Mouse (Mus musculus): ENCODE data around the gene Tuba8.

Tuba8 gene

GRCm38 (mm10) chr6:121194956-121195731, 15.4 kb upstream of the Tuba8 start:
- DNase-seq (ENCODE audit: low spot score) = no peak

- DNase-seq (ENCODE audit: low spot score) = no peak
Observed at GRCm38 (mm10) chr6:121197807-121198365, 12.6 kb upstream of the Tuba8 start.

- DNase-seq (ENCODE audit: low spot score) = no peak
Observed at GRCm38 (mm10) chr6:121200458-121200857, 10.0 kb upstream of the Tuba8 start.

GRCm38 (mm10) chr6:121202026-121202425, 8.5 kb upstream of the Tuba8 start:
- no peak for DNase-seq (ENCODE audit: low spot score)

- no peak for DNase-seq (ENCODE audit: low spot score)
Observed at GRCm38 (mm10) chr6:121206481-121206880, 4.0 kb upstream of the Tuba8 start.

GRCm38 (mm10) chr6:121209584-121209983, 912 bp upstream of the Tuba8 start:
- DNase-seq (ENCODE audit: low spot score) = no peak

GRCm38 (mm10) chr6:121210926-121211289, 412 bp downstream of the Tuba8 start:
- no peak for DNase-seq (ENCODE audit: low spot score)

GRCm38 (mm10) chr6:121211743-121212142, 1.2 kb downstream of the Tuba8 start:
- no peak for DNase-seq (ENCODE audit: low spot score)

- no peak for DNase-seq (ENCODE audit: low spot score)
Observed at GRCm38 (mm10) chr6:121212988-121213387, 2.5 kb downstream of the Tuba8 start.

GRCm38 (mm10) chr6:121214221-121214620, 3.7 kb downstream of the Tuba8 start:
- DNase-seq (ENCODE audit: low spot score) = no peak

- DNase-seq (ENCODE audit: low spot score) = no peak
Observed at GRCm38 (mm10) chr6:121214667-121215330, 4.3 kb downstream of the Tuba8 start.

- no peak for DNase-seq (ENCODE audit: low spot score)
Observed at GRCm38 (mm10) chr6:121215336-121215735, 4.8 kb downstream of the Tuba8 start.

- DNase-seq (ENCODE audit: low spot score) = no peak
Observed at GRCm38 (mm10) chr6:121215896-121216295, 5.4 kb downstream of the Tuba8 start.

GRCm38 (mm10) chr6:121216589-121217255, 6.2 kb downstream of the Tuba8 start:
- DNase-seq (ENCODE audit: low spot score) = no peak

- no peak for DNase-seq (ENCODE audit: low spot score)
Observed at GRCm38 (mm10) chr6:121218002-121218401, 7.5 kb downstream of the Tuba8 start.

- no peak for DNase-seq (ENCODE audit: low spot score)
Observed at GRCm38 (mm10) chr6:121219406-121219805, 8.9 kb downstream of the Tuba8 start.

- DNase-seq (ENCODE audit: low spot score) = no peak
Observed at GRCm38 (mm10) chr6:121220181-121220580, 9.7 kb downstream of the Tuba8 start.

GRCm38 (mm10) chr6:121221876-121222597, 11.5 kb downstream of the Tuba8 start:
- DNase-seq (ENCODE audit: low spot score) = no peak

GRCm38 (mm10) chr6:121223001-121223400, 12.5 kb downstream of the Tuba8 start:
- no peak for DNase-seq (ENCODE audit: low spot score)

- DNase-seq (ENCODE audit: low spot score) = no peak
Observed at GRCm38 (mm10) chr6:121224067-121224466, 13.6 kb downstream of the Tuba8 start.

GRCm38 (mm10) chr6:121224993-121225392, 14.5 kb downstream of the Tuba8 start:
- DNase-seq (ENCODE audit: low spot score) = no peak

GRCm38 (mm10) chr6:121226043-121226442, 15.5 kb downstream of the Tuba8 start:
- no peak for DNase-seq (ENCODE audit: low spot score)
